ENCODE assay signal across 28 mouse cellular contexts in the genomic region with DNA sequence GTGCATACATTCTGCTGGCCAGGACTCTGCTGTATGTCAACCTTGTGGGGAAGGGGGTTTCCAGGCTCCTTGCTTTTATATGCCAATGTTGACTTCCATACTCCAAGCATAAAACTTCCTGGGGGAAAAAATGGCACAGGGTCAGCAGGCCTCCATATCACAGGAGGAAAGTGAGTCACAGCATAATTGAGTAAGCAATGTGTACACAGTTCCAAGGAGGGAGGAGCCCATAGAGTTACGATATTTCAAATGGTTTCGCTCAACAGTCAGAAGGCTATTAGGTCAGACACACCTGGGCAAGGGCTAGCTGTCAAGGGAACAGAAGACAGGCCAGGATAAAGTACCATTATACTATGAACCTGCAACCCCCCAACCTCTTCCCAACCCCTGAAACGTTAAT. TPM values are rescaled to one million over a fixed set of nuclear protein-coding genes. Genes with fewer than 3 reads are reported as not detected.
DNase-seq lines count a peak whose midpoint lies in the region; ATAC-seq and TF ChIP-seq lines count a peak whose summit lies in the region.
"Had no signal": no experiment of that assay in that cellular context is flagged by ENCODE, and none has a peak within 500 bp of the region (broad histone marks: within the 10 kb centered on the region; RNA-seq: fewer than 3 reads in every experiment).

No protein-coding gene starts in this region.

- H3K27ac ChIP-seq in lung, postnatal 0 days (ENCODE audit: low read length), result no peak overlapping the region
- peak overlapping the region; percentile 33 for H3K27ac ChIP-seq in intestine, embryonic 16.5 days (ENCODE audit: low read length)
- peak overlapping the region; percentile 66 for H3K27ac ChIP-seq in stomach, embryonic 16.5 days (ENCODE audit: low read length)
- H3K27ac ChIP-seq: embryonic facial prominence, embryonic 10.5 days; embryonic facial prominence, embryonic 15.5 days; hindbrain, embryonic 13.5 days; liver, embryonic 14.5 days had no signal

- H3K36me3 ChIP-seq in lung, postnatal 0 days (ENCODE audit: insufficient read depth, low read length), result no peaks in the 10 kb centered on the region
- no peaks in the 10 kb centered on the region for H3K36me3 ChIP-seq in intestine, embryonic 16.5 days (ENCODE audit: control insufficient read depth, insufficient read depth, low read length)
- H3K36me3 ChIP-seq in stomach, embryonic 16.5 days (ENCODE audit: control insufficient read depth, insufficient read depth, low read length), result no peaks in the 10 kb centered on the region

- H3K9ac ChIP-seq in lung, postnatal 0 days (replicated peaks; ENCODE audit: low read depth), result no peak overlapping the region
- H3K9ac ChIP-seq in intestine, embryonic 16.5 days (ENCODE audit: low read depth, low read length), result no peak overlapping the region
- no peak overlapping the region for H3K9ac ChIP-seq in stomach, embryonic 16.5 days (ENCODE audit: low read length)
- H3K9ac ChIP-seq: embryonic facial prominence, embryonic 15.5 days; heart, embryonic 12.5 days; hindbrain, embryonic 13.5 days; liver, embryonic 14.5 days had no signal

- H3K9me3 ChIP-seq in lung, postnatal 0 days (ENCODE audit: low read length), result no peaks in the 10 kb centered on the region
- no peaks in the 10 kb centered on the region for H3K9me3 ChIP-seq in intestine, embryonic 16.5 days (ENCODE audit: control insufficient read depth, low read length)
- no peaks in the 10 kb centered on the region for H3K9me3 ChIP-seq in stomach, embryonic 16.5 days (replicated peaks; ENCODE audit: control insufficient read depth, low read length)
- H3K9me3 ChIP-seq: embryonic facial prominence, embryonic 10.5 days; embryonic facial prominence, embryonic 15.5 days; G1E; heart, embryonic 12.5 days had no signal

- TF ChIP-seq EP300 in lung, postnatal 0 days (IDR thresholded peaks at IDR 0.05), result no peak

- no peaks in the 10 kb centered on the region for H3K4me1 ChIP-seq in lung, postnatal 0 days (ENCODE audit: insufficient read depth, low read depth, low read length)
- peaks cover 7% of the 10 kb centered on the region for H3K4me1 ChIP-seq in intestine, embryonic 16.5 days (ENCODE audit: control insufficient read depth, insufficient read depth, low read length)
- H3K4me1 ChIP-seq in stomach, embryonic 16.5 days (ENCODE audit: control insufficient read depth, insufficient read depth, low read length), result peaks cover 6% of the 10 kb centered on the region; the same call in 1 of the 2 replicates

- H3K4me2 ChIP-seq in lung, postnatal 0 days (replicated peaks; ENCODE audit: low read depth, low read length), result no peak overlapping the region
- no peak overlapping the region for H3K4me2 ChIP-seq in intestine, embryonic 16.5 days (ENCODE audit: low read depth, low read length)
- no peak overlapping the region for H3K4me2 ChIP-seq in stomach, embryonic 16.5 days (ENCODE audit: low read depth, low read length)
- H3K4me2 ChIP-seq: embryonic facial prominence, embryonic 15.5 days; heart, embryonic 12.5 days; hindbrain, embryonic 13.5 days had no signal

- WGBS in lung, postnatal 0 days, result 45% methylated on average over 3 of the region's 3 CpGs
- 50% methylated on average over 3 of the region's 3 CpGs for WGBS in intestine, embryonic 16.5 days
- 49% methylated on average over 3 of the region's 3 CpGs for WGBS in stomach, embryonic 16.5 days

- no peak overlapping the region for H3K4me3 ChIP-seq in lung, postnatal 0 days (ENCODE audit: low read depth, low read length)
- no peak overlapping the region for H3K4me3 ChIP-seq in intestine, embryonic 16.5 days (ENCODE audit: low read length)
- no peak overlapping the region for H3K4me3 ChIP-seq in stomach, embryonic 16.5 days (replicated peaks; ENCODE audit: low read length)
- H3K4me3 ChIP-seq: embryonic facial prominence, embryonic 10.5 days; embryonic facial prominence, embryonic 15.5 days; heart, embryonic 12.5 days; hindbrain, embryonic 13.5 days had no signal

- H3K27me3 ChIP-seq in lung, postnatal 0 days (replicated peaks; ENCODE audit: insufficient read depth, low read length), result no peaks in the 10 kb centered on the region
- no peaks in the 10 kb centered on the region for H3K27me3 ChIP-seq in intestine, embryonic 16.5 days (replicated peaks; ENCODE audit: control insufficient read depth, insufficient read depth, low read length)
- no peaks in the 10 kb centered on the region for H3K27me3 ChIP-seq in stomach, embryonic 16.5 days (ENCODE audit: control insufficient read depth, insufficient read depth, low read length)
- H3K27me3 ChIP-seq: embryonic facial prominence, embryonic 15.5 days; Patski had no signal

- TF ChIP-seq CTCF in lung, postnatal 0 days (IDR thresholded peaks at IDR 0.05), result no peak

- DNase-seq in lung, postnatal 0 days (ENCODE audit: low spot score), result peak; percentile 83
- DNase-seq in lung, postnatal 14 days, result no peak
- DNase-seq in 416B (ENCODE audit: low read depth), result peak; percentile 34
- DNase-seq in cerebellum, postnatal 4 days (ENCODE audit: low spot score in 2 of 2), result no peak
- no peak for DNase-seq in frontal cortex, adult 2 months (ENCODE audit: extremely low spot score in 1 of 2, low spot score in 1 of 2)
- DNase-seq: cerebellum, adult 2 months; cerebellum, postnatal 14 days; gastrocnemius, postnatal 25 days; heart, adult 18-20 months; heart, postnatal 4 days; kidney, adult 2 months; kidney, postnatal 36 days; layer of hippocampus, adult 9-11 months; liver; lung, adult 2 months; midbrain, embryonic 14.5 days; spleen, adult 18-20 months had no signal

- peak; percentile 18; the same call in 1 of the 2 replicates for ATAC-seq in lung, postnatal 0 days
- ATAC-seq in intestine, embryonic 16.5 days, result peak; percentile 65
- ATAC-seq in stomach, embryonic 16.5 days (ENCODE audit: insufficient read depth, low FRiP score), result peak; percentile 79
- no peak for ATAC-seq in activated CD4-positive, CD25-positive, alpha-beta regulatory T cell, adult 4 months
- ATAC-seq: forebrain, embryonic 14.5 days; Patski had no signal

RNA-seq across cellular contexts. Expression of a gene that starts 1.7 kb away (rescaled TPM):
- 79.7 and 93.3 TPM in 2 replicates for polyA plus RNA-seq in lung, postnatal 0 days (2015; fragmentation: Nextera tagmentation; extraction: Ambion mirVana)
- 119 TPM in 2 replicates for polyA plus RNA-seq in intestine, embryonic 16.5 days (2015; fragmentation: Nextera tagmentation; extraction: Ambion mirVana)
- 123 and 138 TPM in 2 replicates for polyA plus RNA-seq in stomach, embryonic 16.5 days (2015; fragmentation: Nextera tagmentation; extraction: Ambion mirVana)
- 103 and 112 TPM in 2 replicates for polyA plus RNA-seq in frontal cortex, adult 2 months (2012; rRNA removed)
- polyA plus RNA-seq in activated CD4-positive, CD25-positive, alpha-beta regulatory T cell, adult 4 months (2017; shearing (Covaris generic)), result 100 to 1,000 TPM in 1 of 2 experiments, 10 to 100 TPM in 1; 99.5 to 132 TPM

Comparison
In these comparisons a context has a peak if more than half of its experiments do, and no peak if none do; other contexts are left out.
1. DNase-seq: peak in lung, postnatal 0 days (single experiment) and 416B (single experiment); none in lung, postnatal 14 days (single experiment), cerebellum, postnatal 4 days (0 of 2) and frontal cortex, adult 2 months (0 of 2).